Mouse (Mus musculus) naive thymus-derived CD4-positive, alpha-beta T cell, adult 5 months (primary cell): ENCODE results near the gene Hs3st5. TPM values are rescaled to one million over a fixed set of nuclear protein-coding genes. Genes with fewer than 3 reads are reported as not detected.

ENCODE experiments used
- polyA plus RNA-seq: library from polyadenylated mRNA; unstranded; fragments of 100-300 nt; shearing (Covaris generic); gene quantifications from one replicate; pipeline ENCODE4 v1.2.1, GENCODE M21; 2017

Gene Hs3st5
- polyA plus RNA-seq: not detected

GRCm38 (mm10) chr10:36506727-36507555, at the start of gene Hs3st5:
Gene Hs3st5 (plus strand): TSS chr10:36506814.

